ENCODE assay signal across 19 mouse cellular contexts in genomic region chr9:32527329-32527728, GRCm38 (mm10).
"Had no signal": no experiment of that assay in that cellular context is flagged by ENCODE, and none has a peak within 500 bp of the region (broad histone marks: within the 10 kb centered on the region; RNA-seq: fewer than 3 reads in every experiment).

No protein-coding gene starts in this region.

- H3K27me3 ChIP-seq: limb, embryonic 12.5 days; limb, embryonic 15.5 days; liver, embryonic 13.5 days; midbrain, embryonic 12.5 days; midbrain, embryonic 15.5 days; neural tube, embryonic 12.5 days; neural tube, embryonic 15.5 days had no signal

- DNase-seq: kidney, postnatal 10 days; kidney, postnatal 4 days; left cerebral cortex, postnatal 4 days; liver, embryonic 13.5 days; lung, adult 2 months; lung, postnatal 14 days; lung, postnatal 4 days; right cerebral cortex, adult 18-20 months; right cerebral cortex, postnatal 14 days; right cerebral cortex, postnatal 4 days; spleen, adult 18-20 months; thymus, adult 18-20 months; thymus, postnatal 36 days had no signal

- H3K4me3 ChIP-seq: limb, embryonic 12.5 days; limb, embryonic 15.5 days; liver, embryonic 13.5 days; midbrain, embryonic 12.5 days; midbrain, embryonic 15.5 days; neural tube, embryonic 12.5 days; neural tube, embryonic 15.5 days had no signal

- H3K27ac ChIP-seq: limb, embryonic 12.5 days; limb, embryonic 15.5 days; liver, embryonic 13.5 days; midbrain, embryonic 12.5 days; midbrain, embryonic 15.5 days; neural tube, embryonic 12.5 days; neural tube, embryonic 15.5 days had no signal

- H3K36me3 ChIP-seq: limb, embryonic 15.5 days; liver, embryonic 13.5 days; midbrain, embryonic 12.5 days; midbrain, embryonic 15.5 days; neural tube, embryonic 12.5 days; neural tube, embryonic 15.5 days had no signal

- H3K4me1 ChIP-seq: limb, embryonic 15.5 days; midbrain, embryonic 12.5 days; midbrain, embryonic 15.5 days; neural tube, embryonic 12.5 days; neural tube, embryonic 15.5 days had no signal

- H3K9me3 ChIP-seq: limb, embryonic 12.5 days; limb, embryonic 15.5 days; liver, embryonic 13.5 days; midbrain, embryonic 12.5 days; midbrain, embryonic 15.5 days; neural tube, embryonic 12.5 days; neural tube, embryonic 15.5 days had no signal

- ATAC-seq: midbrain, embryonic 15.5 days had no signal

- H3K9ac ChIP-seq: limb, embryonic 12.5 days; limb, embryonic 15.5 days; liver, embryonic 13.5 days; midbrain, embryonic 12.5 days; midbrain, embryonic 15.5 days; neural tube, embryonic 12.5 days; neural tube, embryonic 15.5 days had no signal

- H3K4me2 ChIP-seq: limb, embryonic 12.5 days; limb, embryonic 15.5 days; liver, embryonic 13.5 days; midbrain, embryonic 12.5 days; midbrain, embryonic 15.5 days; neural tube, embryonic 12.5 days; neural tube, embryonic 15.5 days had no signal
